Mouse (Mus musculus): ENCODE measurements around the gene Hmmr. TPM values are rescaled to one million over a fixed set of nuclear protein-coding genes. Genes with fewer than 3 reads are reported as not detected.

The Hmmr gene
- polyA plus RNA-seq, 1 experiment = not detected

GRCm38 (mm10) chr11:40677169-40677568 is 56.1 kb downstream of the Hmmr start:
- Histone ChIP-seq H3K4me3 (ENCODE audit: insufficient read depth, low read depth, low read length) (no peak overlapping the region), H3K4me1 (ENCODE audit: control insufficient read depth, insufficient read depth, insufficient read length, low read length) (no peaks in the 10 kb centered on the region), H3K27ac (replicated peaks; ENCODE audit: low read depth, low read length) (no peak overlapping the region)

GRCm38 (mm10) chr11:40675014-40675730 is 58.0 kb downstream of the Hmmr start:
- Histone ChIP-seq H3K4me3 (ENCODE audit: insufficient read depth, low read depth, low read length) (no peak overlapping the region), H3K4me1 (ENCODE audit: control insufficient read depth, insufficient read depth, insufficient read length, low read length) (no peaks in the 10 kb centered on the region), H3K27ac (replicated peaks; ENCODE audit: low read depth, low read length) (no peak overlapping the region)

Other genes starting within 250 kb of the Hmmr start
- gene Mat2b, start 38.2 kb downstream of the Hmmr start, polyA plus RNA-seq (2012; ENCODE audit: insufficient read depth, insufficient read length, missing spikeins) = 52.2 and 86.1 TPM in 2 replicates
- gene Nudcd2, start 245 bp upstream of the Hmmr start, polyA plus RNA-seq (2012; ENCODE audit: insufficient read depth, insufficient read length, missing spikeins) = 21.8 and 29.1 TPM in 2 replicates
- 157 and 165 TPM in 2 replicates for gene Ccng1, start 21.9 kb upstream of the Hmmr start, polyA plus RNA-seq (2012; ENCODE audit: insufficient read depth, insufficient read length, missing spikeins)

Data from brown adipose tissue, adult 24 weeks (tissue).